Mouse (Mus musculus) spleen, postnatal 10 days (tissue): ENCODE data around the gene Dock10.

Experiments
- DNase-seq, 2 experiments: peaks; one replicate each; pipeline ENCODE4 v3.0.0; 2021 to 2022; ENCODE audit warnings: low spot score in 2 of 2

Dock10 gene

DNA sequence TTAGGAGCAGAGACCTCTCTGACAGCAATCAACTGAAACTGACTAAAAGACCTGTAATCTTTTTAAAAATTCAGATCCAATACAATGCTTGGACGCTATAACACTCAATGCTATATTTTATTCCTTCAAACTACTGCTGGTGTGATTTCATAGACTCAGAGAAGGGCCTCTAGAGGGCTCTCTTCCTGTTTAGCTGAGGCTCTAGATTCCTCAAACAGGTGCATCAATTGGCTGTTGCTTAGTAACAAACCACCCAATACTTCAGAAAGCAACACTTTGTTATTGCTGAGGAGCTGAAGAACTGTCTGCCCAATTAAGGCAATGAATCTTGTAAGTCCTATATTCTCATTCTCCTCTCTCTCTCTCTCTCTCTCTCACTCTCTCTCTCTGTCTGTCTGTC, 30.1 kb downstream of the Dock10 start:
- DNase-seq: no peak

DNA sequence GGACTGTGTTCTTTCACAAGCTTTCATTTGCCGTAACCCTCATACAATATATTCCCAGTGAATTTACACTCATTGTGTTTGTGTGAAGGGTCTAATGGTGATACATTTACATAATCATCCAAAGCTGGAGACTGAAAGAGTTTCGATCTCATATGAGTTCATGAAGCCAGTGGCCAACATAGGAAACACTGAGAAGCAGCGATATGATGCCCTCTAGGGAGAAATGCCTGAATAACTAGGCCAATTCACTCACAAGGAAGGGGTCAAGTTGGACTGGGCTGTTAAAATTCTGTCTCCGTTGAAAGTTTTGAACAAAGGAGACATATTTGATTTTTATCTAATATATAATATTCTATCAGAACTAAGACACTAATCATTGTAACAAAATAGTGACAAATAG, 30.9 kb downstream of the Dock10 start:
- no peak for DNase-seq

DNA sequence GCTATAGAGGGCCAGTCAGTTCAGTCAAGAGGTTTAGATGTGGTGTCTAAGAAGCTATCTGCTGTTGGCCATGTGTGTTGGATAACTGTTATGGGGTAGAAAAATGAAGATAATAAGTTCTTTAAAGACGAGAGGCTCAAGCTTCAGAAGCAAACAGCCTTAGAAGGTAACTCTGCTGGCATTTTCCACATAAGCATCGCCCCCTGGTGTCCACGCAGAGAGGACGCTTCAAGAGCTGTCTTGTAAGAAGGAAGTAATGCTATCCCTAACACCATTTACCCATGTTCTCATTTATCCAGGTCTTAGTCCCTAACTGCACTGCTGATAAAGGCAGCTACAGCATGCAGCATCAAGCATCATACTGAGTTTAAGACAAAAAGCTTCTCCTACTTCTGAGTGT, 35.7 kb downstream of the Dock10 start:
- DNase-seq: peak; percentile 23 to 78

DNA sequence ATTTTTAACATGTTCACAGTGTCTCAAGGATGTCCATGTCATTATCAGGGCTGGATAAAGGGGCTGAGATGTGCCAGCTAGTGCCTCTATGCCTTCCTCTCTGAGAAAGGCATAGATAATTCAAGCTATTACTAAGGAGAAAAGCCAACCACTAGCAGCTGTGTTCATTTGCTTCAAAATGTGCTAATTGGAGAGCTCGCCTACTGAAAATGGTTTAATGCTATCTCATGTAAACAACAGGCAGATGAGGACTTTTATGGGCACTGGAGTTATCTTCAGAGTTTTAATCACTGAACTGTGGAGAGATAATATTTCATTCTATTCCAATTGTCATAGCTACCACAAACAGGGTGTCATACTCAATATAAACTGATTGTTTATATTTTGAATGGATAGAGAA, 36.3 kb downstream of the Dock10 start:
- DNase-seq: no peak

DNA sequence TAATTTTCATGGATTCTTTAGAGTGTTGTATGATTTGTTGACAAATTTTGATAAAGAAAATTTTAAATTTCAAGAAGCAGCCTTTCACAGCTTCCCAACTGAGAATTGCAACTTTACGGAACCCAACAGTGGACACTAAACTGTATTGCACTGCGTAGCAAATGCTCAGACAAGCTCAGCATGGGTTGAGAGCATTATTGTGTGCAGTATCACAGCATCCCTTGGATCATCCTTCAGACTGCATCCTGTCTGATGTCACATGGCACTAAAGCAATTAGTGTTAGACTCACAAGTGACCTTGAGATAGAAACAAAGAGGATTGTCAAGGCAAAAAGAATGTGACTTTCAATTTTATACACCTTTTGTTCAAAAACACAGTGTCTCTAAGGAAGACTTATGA, 37.1 kb downstream of the Dock10 start:
- DNase-seq: no peak

DNA sequence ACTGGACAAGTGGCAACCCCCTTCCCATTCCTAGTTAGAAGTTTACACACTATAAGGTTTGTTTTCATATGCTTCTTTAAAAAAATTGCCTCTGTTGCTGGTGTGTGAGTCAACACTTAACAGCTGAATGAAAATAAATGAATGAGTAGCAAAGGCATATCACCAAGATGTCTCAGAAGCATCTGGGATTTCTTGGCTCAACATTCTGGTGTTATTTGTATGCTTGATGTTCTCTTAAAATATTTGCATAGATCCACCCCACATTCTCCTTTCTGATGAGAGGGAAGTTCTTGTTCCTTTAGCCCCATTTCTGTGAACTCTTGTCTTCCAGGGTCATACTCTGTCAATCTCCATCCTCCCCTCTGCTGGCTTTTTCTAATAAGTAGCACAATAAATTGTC, 38.2 kb downstream of the Dock10 start:
- no peak for DNase-seq

DNA sequence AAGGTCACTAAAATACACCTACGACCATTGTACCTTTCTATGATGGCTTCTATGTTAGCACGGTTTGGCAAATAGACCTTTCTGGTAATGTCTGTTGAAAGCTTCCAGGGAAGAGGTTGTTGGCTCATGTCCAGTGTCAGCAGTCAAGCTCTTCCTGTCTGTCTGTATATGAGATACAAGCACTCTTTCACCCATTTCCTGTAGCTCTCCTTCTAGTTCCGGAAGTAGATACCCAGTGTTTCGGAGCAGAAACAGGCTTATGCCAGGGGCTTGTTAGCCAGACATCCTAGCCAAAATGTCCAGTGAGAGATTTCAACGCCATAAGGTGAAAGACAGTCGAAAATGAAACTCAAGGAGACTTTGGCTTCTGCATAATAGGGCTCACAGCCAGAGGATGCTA, 38.9 kb downstream of the Dock10 start:
- DNase-seq: no peak

DNA sequence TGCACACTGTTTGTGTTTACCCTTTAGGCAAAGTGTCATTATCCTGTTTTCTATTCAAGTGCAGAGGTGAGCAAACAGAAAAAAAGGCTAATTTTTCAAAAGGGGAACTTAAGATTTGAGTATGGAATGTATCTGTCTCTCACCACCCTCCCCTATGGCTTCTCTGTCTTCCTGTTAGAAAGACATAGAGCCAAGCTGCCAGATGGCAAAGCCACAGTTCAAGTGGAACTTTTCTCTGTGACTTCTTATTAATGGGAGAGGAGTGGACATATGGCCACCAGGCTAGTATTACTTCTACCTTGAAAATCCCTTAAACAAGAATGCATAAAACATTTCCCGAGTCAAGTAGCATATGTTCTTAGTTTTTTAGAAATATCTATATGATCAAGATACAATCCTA, 39.7 kb downstream of the Dock10 start:
- DNase-seq: no peak

DNA sequence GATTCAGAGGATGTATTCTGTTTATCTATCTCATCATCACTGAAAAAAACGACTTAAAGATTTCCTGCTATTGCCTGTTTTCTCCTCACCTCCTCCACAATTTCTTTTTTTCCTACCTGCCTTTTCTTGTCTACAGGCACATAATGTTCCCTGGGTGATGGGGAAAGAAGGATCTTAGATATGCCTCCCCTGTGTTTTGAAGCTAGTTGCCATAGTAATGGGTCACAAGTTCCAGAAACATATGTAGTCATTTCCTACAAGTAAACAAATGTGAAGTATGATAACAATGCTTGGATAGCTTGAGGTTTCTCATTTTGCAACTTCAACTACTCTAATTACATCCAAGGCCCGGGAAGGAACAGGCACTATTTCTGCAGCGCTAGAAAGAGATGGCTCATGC, 42.4 kb downstream of the Dock10 start:
- no peak for DNase-seq

DNA sequence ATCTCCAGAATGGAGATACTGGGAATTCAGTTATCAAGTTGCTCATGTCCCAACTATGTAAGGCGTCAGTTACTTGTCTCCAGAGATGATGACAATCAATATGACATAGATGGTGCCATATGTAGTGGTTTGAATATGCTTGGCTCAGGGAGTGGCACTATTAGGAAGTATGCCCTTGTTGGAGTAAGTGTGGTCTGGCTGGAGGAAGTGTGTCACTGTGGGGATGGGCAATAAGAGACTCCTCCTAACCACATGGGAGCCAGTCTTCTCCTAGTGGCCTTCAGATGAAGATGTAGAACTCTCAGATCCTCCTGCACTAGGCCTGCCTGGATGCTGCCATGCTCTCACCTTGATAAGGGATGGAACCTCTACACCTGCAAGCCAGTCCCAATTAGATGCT, 44.4 kb downstream of the Dock10 start:
- no peak for DNase-seq

DNA sequence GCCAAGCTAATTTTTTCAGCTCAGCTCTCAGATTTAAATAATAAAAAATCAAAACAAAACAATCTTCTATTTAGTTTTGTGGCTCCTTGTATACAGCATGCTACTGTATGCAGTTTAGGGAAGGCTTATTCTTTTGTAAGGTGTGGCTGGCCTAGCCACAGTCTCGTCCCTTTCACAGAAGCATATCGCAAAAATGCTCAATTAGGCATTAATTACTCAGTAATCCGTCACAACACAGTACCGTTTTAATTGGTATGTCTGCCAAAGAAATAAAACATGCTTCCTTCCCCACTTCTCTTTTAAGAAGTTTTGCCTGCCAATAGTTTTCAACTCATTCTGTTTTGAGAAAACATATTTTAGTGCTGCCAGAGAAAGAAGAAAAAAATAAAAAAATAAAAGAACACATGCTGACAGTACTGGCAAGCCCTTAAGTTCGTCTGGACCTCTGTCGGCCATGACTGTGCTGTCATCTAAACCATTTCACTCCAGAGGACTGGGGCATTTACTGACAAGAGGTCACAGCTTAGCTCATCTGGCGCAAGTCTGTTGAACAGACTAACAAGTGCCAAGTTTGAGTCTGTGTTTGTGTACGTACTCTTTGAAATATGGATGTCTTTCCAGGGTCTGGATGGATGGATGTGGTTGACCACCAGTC, 47.6 kb downstream of the Dock10 start:
- DNase-seq: no peak

DNA sequence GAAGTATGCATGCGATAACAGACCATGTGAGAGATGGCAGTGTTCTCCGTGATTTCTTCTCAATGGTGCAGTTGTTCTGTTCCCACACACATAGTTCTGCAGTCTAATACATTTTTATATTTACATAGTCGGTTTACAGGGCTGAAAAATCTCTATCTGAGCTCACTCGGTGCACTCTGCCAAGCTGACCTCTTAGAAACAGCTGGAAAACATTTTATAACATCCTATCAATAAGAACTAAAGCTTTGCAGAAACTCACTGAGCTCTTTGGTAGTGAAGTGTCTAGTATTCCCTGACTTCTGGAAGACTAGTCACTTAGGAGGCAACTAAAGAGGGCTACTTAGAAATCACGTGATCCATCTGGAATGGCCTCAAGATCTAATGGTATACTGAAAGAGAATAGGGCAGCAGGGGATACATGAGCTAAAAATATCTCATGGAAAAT, 48.2 kb downstream of the Dock10 start:
- DNase-seq: no peak

DNA sequence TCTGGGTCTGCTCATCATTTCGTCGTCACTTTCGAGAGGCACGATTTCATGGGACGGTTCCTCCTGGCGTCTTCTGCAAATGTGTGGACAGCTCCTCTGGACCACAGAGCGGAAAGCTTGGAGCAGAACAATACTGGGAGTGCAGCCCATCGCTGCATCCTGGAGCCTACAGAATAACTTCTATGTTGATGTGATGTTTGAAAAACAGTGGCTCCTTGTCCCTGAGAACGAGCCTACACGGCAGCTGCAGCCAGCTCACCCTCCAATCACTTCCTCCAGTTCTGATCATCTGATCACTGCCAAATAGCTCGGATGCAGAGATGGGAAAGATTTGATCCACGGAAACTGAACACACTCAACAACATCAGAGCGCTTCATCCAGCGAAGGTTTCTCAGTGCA, 49.0 kb downstream of the Dock10 start:
- no peak for DNase-seq

DNA sequence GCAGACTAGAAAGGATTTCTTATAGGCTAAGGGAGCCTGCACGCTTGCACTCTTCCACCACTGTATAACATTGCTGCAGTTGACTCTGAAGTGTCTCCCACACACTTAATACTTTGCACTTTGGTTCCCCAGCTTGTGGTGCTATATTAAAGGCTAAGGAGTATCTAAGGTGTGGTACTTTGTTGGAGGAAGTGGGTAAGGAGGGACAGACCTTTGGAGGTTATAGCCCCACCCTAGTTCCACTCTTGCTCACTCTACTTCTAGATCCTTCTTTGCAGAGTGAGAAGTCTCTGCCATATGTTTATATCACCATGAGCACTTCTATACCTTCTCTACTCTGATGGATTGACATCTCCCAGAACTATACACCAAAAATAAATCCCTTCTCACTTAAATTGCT, 55.0 kb downstream of the Dock10 start:
- no peak for DNase-seq

DNA sequence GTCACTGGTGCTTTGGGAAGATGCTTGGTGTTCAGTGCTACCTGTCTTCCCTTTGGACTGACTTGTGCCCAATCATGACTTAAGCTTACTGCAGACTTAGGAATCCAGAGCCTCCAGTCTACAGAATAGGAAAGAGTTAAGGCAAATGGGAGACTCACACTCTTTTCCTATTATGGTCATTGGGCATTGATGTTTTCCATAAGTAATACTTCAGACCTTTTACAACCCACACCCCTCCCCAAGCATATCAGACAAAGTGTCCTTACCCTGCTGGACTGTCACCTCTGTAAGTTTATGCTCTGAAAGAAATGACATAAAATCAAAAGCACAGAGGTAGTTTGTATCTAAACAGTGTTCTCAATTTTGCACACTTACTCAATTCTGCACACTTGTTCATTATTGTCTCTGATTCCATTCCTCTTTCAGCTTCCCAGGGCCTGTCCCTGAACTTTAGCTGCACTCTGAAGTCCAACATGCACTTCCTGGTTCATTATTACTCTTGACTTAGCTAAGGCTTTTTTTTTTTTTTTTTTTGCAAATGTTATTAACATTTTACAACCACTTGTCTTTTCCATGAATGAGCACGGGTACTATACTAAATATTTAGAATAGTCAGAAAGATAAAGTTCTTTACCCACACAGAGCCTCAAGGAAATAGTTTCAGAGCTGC, 82.2 kb downstream of the Dock10 start:
- no peak for DNase-seq

DNA sequence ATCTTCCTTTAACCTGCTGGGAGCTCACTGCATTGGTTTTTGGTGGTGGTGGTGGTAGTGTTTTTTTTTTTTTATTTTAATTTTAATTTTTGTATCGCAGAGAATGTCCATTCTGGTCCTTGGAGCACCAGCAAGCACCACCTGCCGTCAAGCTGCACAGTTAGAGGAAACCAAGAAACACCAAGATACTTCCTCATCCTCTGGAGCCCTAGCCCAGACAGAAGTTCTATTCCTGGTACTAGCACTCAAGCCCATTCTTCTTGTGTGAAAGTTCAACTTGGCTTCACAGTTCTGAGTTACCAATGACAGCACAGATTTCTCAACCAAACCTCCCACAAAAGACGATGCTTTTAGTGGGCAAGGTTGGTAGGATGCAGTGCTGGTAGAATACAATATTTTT, 86.6 kb downstream of the Dock10 start:
- DNase-seq: no peak

DNA sequence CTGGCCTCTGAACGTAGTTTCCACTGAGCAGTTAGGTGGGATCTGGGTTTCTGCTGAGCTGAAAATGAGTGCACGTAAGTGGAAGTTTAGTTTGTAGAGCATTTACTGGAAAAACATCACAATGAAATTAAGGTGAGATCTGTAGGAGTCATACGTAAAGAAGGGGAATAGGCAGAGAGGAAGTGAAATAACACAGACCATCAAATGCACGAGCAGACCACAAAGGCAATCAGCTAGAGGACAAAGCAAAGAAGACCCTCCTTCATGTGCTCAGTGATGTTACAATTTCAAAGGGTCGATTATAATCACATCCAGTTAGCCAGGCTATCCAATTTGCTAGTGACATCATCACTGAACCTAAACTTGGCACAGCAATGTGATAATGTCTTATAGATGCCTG, 87.3 kb downstream of the Dock10 start:
- DNase-seq: no peak

DNA sequence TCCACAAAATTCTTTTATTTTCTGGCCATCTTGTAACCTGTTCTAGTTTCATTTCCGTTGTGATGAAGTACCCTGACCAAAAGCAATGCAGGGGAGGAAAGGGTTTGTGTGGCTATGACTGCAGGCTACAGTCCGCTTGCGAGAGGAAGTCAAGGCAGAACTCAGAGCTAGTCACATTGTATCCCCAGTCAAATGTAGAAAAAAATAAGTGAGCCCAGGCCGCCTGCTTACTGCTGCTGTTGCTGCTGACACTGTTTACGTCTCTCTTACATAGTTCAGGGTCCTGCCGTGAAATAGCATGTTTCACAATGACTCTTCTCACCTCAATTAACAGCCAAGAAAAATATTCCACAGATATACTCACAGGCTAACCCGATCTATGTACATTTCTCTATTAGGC, 87.9 kb downstream of the Dock10 start:
- peak in 1 of 2 experiments; percentile 17 for DNase-seq

DNA sequence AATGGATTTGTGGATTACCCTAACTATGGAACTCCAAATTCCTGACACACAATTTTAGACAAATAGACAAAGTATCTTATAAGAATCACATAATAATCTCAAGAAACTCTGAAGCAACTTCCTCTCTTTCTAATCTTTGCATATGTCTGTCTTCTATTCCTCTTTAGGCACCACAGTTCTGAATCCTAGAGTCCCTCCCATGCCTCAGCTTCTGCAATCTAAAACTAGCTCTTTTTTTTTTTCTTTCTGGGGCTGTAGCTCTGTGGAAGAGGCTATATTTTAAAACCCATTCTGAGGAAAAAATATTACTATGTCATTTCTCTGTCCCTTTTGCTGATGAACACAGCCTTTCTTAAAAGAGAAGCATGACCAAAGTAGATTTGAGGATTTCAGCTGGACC, 92.6 kb downstream of the Dock10 start:
- no peak for DNase-seq

DNA sequence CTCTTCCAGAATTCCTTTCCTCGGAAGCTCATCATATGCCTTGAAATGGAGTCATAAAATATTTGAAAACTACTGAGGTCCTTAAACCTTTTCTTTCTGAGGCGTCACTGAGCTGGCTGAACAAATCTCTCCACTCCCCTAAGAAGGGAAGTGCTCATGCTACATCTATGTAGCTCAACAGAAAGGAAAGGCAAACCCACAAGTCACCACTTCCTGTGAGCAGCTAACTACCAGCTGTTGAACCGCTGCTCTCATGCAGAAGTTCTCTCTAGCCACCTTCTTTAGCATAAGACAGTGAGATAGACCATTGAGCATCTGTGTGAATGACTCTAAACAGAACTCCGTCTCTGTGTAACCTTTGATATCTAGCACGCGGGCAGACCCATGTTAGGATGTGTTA, 93.2 kb downstream of the Dock10 start:
- peak; percentile 15 to 56 for DNase-seq

DNA sequence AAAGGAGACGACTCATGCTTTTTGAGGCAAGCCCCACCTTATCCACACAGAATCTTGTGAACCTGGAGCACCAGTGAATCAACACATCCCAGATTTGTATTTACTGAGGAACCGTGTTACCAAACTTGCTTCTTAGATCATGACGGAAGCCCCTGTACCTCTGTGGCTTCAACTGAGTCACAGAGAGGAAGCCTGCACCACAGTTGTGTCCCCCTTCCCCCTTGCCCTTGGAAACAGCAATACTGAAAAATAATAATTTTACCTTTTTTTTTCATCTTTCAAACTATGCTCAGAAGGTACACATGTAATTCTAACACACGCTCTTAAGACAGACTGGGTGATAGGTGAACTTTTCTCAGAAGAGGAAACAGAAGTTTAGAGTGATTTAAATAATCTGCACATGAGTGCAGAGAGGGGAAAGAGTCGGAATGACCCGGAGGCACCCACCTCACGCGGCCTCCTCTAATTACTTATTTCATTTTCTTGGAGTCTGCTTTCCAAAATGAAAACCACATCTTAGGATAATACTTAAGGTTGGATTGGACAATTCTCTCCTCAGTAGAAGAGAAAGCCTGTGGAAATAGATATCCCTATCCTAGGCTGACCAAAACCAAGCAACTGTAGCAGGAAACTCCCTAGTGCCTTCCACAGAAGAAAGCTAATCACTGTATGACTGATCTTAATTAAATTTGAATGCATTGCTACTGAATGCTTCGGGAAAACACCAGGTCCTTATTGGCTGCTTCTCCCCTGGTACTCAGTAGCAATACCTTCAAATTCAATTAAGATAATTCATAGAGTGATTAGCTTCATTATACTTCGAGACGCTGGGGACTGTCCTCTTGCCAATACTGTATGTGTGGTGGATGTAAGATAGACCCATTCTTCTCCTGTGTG, 96.6 kb downstream of the Dock10 start:
- no peak for DNase-seq

DNA sequence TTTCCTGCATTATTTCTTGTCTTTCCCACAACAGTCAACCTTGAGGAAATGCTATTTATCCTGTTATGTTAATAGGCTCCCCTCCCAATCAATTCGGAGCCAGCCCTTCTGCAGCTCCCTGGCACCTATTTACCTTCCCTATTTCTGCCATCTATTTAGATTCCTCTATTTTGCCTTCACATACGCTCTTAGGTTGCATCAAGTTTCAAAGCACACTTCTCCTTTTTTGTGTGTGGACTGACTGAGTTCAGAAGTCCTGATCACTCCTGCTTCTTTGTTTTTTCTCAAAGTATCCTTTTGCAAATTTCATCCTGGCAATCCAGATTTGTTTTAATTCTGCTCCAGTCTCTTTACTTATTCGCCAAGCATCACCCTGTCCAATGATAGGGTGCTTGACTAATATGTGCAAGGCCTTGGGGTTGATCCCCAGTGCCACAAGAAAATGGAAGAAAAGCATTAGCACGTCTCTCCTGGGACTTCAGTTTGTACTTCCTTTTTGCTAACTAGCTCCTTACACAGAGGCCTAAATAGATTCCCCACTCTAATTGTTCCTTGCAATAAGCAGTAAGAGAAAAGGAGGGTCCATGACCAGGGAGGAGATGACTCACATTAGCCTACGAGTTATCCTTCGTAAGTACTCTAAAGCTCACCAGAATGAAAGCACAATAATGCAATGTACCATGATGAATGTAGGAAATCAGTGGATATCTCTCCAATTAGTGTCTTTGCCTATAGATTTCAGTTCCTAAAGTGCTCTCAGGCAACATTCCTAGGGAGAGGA, 98.7 kb downstream of the Dock10 start:
- no peak for DNase-seq
